Mouse (Mus musculus) ES-E14 (cell line): Measurements from ENCODE around the gene Myrf. TPM values are rescaled to one million over a fixed set of nuclear protein-coding genes. Genes with fewer than 3 reads are reported as not detected.

Experiments
- DNase-seq: peaks from one replicate; pipeline ENCODE4 v3.0.0-alpha.2; 2013; ENCODE audit warnings: low read depth, low spot score
- H3K27ac ChIP-seq: 2 replicates; pipeline ENCODE4 v1.5.1; 2012; ENCODE audit warnings: low read depth, mild to moderate bottlenecking, low read length, moderate library complexity, mixed read lengths; ENCODE audit not compliant: poor library complexity, insufficient read depth, severe bottlenecking
- H3K36me3 ChIP-seq: 2 replicates; pipeline ENCODE4 v1.6.1; 2012; ENCODE audit warnings: mild to moderate bottlenecking, low read length, moderate library complexity, mixed read lengths; ENCODE audit not compliant: control insufficient read depth, poor library complexity, insufficient read depth, severe bottlenecking
- H3K4me1 ChIP-seq, 2 experiments: fragments of 150-350 bp in 1 of 2; sonication (generic) in 1 of 2; 2 replicates each; pipeline ENCODE4 v1.6.1; 2012; ENCODE audit warnings: low read length in 2 of 2, mild to moderate bottlenecking in 1 of 2, mixed read lengths in 1 of 2; ENCODE audit not compliant: control insufficient read depth in 2 of 2, insufficient read depth in 2 of 2, poor library complexity in 1 of 2
- H3K4me3 ChIP-seq, 2 experiments: fragments of 150-350 bp in 1 of 2; sonication (generic) in 1 of 2; 2 replicates each; pipeline ENCODE4 v1.5.1; 2012; ENCODE audit warnings: low read length in 2 of 2, low read depth in 1 of 2, mild to moderate bottlenecking in 1 of 2, mixed read lengths in 1 of 2; ENCODE audit not compliant: insufficient read depth in 1 of 2, poor library complexity in 1 of 2, severe bottlenecking in 1 of 2
- H3K9ac ChIP-seq: 2 replicates; pipeline ENCODE4 v1.6.1; 2012; ENCODE audit warnings: low read depth, mild to moderate bottlenecking, low read length, mixed read lengths; ENCODE audit not compliant: poor library complexity, insufficient read depth, severe bottlenecking
- H3K9me3 ChIP-seq: fragments of 150-350 bp; sonication (generic); 2 replicates; pipeline ENCODE4 v1.6.1; 2012; ENCODE audit warnings: low read depth, mild to moderate bottlenecking, low read length; ENCODE audit not compliant: control insufficient read depth, insufficient read depth
- CHD2 ChIP-seq: IDR thresholded peaks from 2 replicates; pipeline ENCODE4 v1.6.1; 2014; ENCODE audit warnings: mild to moderate bottlenecking, low read depth, low read length, inconsistent platforms
- HCFC1 ChIP-seq: IDR thresholded peaks from 2 replicates; pipeline ENCODE4 v1.6.1; 2012; ENCODE audit warnings: low read length, inconsistent platforms, borderline replicate concordance; ENCODE audit not compliant: insufficient read depth
- MAFK ChIP-seq: IDR thresholded peaks from 2 replicates; pipeline ENCODE4 v1.6.1; 2014; ENCODE audit warnings: mild to moderate bottlenecking, low read depth, low read length, inconsistent platforms; ENCODE audit not compliant: insufficient read depth
- ZC3H11A ChIP-seq: IDR thresholded peaks from 2 replicates; pipeline ENCODE4 v1.6.1; 2012; ENCODE audit warnings: low read depth, mild to moderate bottlenecking, inconsistent platforms, low read length, borderline replicate concordance
- ZNF384 ChIP-seq: IDR thresholded peaks from 2 replicates; pipeline ENCODE4 v1.6.1; 2012; ENCODE audit warnings: low read depth, low read length, inconsistent platforms
- in situ Hi-C, 2 experiments: fragments of 600-800 bp; cut with MboI; formaldehyde crosslinking; loops; one replicate each; pipeline ENCODE4 v1.15.1; 2025; ENCODE audit warnings: low sequenced_read_pairs in 2 of 2, inconsistent platforms in 1 of 2; ENCODE audit not compliant: unreplicated experiment in 2 of 2
- total RNA-seq: library from RNA; depleted of rRNA; stranded (reverse); fragments of 300-350 nt; gene quantifications from 2 replicates; pipeline ENCODE4 v1.2.3, GENCODE M21; 2012

Gene Myrf
- total RNA-seq, 1 experiment = 35.9 TPM

GRCm38 (mm10) chr19:10280771-10281540 is 40.4 kb upstream of the Myrf start:
- Histone ChIP-seq H3K27ac (no peak overlapping the region), H3K9ac (no peak overlapping the region), H3K36me3 (no peaks in the 10 kb centered on the region), H3K4me3 (no peak overlapping the region), H3K4me1 (peaks cover 5 to 19% of the 10 kb centered on the region in 2 experiments; a peak in 3 of 4 replicates), H3K9me3 (no peaks in the 10 kb centered on the region)
- DNase-seq = no peak
- no peak for TF ChIP-seq HCFC1
- no peak for TF ChIP-seq ZC3H11A
- no peak for TF ChIP-seq CHD2
- TF ChIP-seq ZNF384 = no peak
- in situ Hi-C loops = no loop called here

- Histone ChIP-seq H3K27ac (no peak overlapping the region), H3K4me1 (peaks cover 5 to 20% of the 10 kb centered on the region in 2 experiments; a peak in 3 of 4 replicates), H3K36me3 (no peaks in the 10 kb centered on the region), H3K4me3 (no peak overlapping the region), H3K9ac (no peak overlapping the region), H3K9me3 (no peaks in the 10 kb centered on the region)
- TF ChIP-seq ZNF384 = no peak
- TF ChIP-seq HCFC1 = no peak
- TF ChIP-seq CHD2 = no peak
- TF ChIP-seq ZC3H11A = no peak
- TF ChIP-seq MAFK = no peak
- in situ Hi-C loops = no loop called here
- DNase-seq = no peak
Observed at GRCm38 (mm10) chr19:10279668-10280067, 39.1 kb upstream of the Myrf start.

GRCm38 (mm10) chr19:10278669-10279324 is 38.2 kb upstream of the Myrf start:
- no peaks in the 10 kb centered on the region for H3K9me3 ChIP-seq
- no peak overlapping the region for H3K9ac ChIP-seq
- H3K4me1 ChIP-seq = peaks cover 5 to 23% of the 10 kb centered on the region in 2 experiments; a peak in 3 of 4 replicates
- H3K4me3 ChIP-seq = no peak overlapping the region
- in situ Hi-C loops = no loop called here
- no peaks in the 10 kb centered on the region for H3K36me3 ChIP-seq
- no peak overlapping the region for H3K27ac ChIP-seq
- TF ChIP-seq CHD2 = no peak
- TF ChIP-seq MAFK = no peak
- no peak for TF ChIP-seq HCFC1
- no peak for TF ChIP-seq ZC3H11A
- TF ChIP-seq ZNF384 = no peak
- no peak for DNase-seq

- no peak for DNase-seq
- H3K4me1 ChIP-seq = peaks cover 7 to 28% of the 10 kb centered on the region in 2 experiments
- H3K4me3 ChIP-seq = peak overlapping the region; percentile 45 to 51
- no peaks in the 10 kb centered on the region for H3K36me3 ChIP-seq
- in situ Hi-C loops = no loop called here
- TF ChIP-seq ZC3H11A (no peak), MAFK (no peak), CHD2 (no peak), ZNF384 (no peak), HCFC1 (no peak)
- H3K27ac ChIP-seq = peak overlapping the region; percentile 63; the same call in 1 of the 2 replicates
- no peaks in the 10 kb centered on the region for H3K9me3 ChIP-seq
- peak overlapping the region; percentile 45 for H3K9ac ChIP-seq
Observed at GRCm38 (mm10) chr19:10277759-10278158, 37.2 kb upstream of the Myrf start.
